ENCODE assay signal across 10 mouse cellular contexts in genomic region chr15:82259510-82259909, GRCm38 (mm10). TPM values are rescaled to one million over a fixed set of nuclear protein-coding genes. Genes with fewer than 3 reads are reported as not detected.
DNase-seq lines count a peak whose midpoint lies in the region; ATAC-seq and TF ChIP-seq lines count a peak whose summit lies in the region.
"Had no signal": no experiment of that assay in that cellular context is flagged by ENCODE, and none has a peak within 500 bp of the region (broad histone marks: within the 10 kb centered on the region; RNA-seq: fewer than 3 reads in every experiment).

No protein-coding gene starts in this region.

- H3K4me2 ChIP-seq in heart, postnatal 0 days (ENCODE audit: low read depth, low read length): no peak overlapping the region
- H3K4me2 ChIP-seq: hindbrain, embryonic 15.5 days had no signal

- no peaks in the 10 kb centered on the region for H3K36me3 ChIP-seq in heart, postnatal 0 days (replicated peaks; ENCODE audit: control insufficient read depth, insufficient read depth, low read length)
- H3K36me3 ChIP-seq in liver, adult 2 months (ENCODE audit: control insufficient read depth, insufficient read depth, low read length): no peaks in the 10 kb centered on the region
- H3K36me3 ChIP-seq: hindbrain, embryonic 15.5 days had no signal

- H3K27me3 ChIP-seq in Patski: peaks cover 19% of the 10 kb centered on the region
- H3K27me3 ChIP-seq in cerebellum, adult 2 months (ENCODE audit: control insufficient read depth, insufficient read depth, low read length): no peaks in the 10 kb centered on the region
- no peaks in the 10 kb centered on the region for H3K27me3 ChIP-seq in heart, postnatal 0 days (ENCODE audit: control insufficient read depth, insufficient read depth, low read length)
- H3K27me3 ChIP-seq in liver, adult 2 months (ENCODE audit: control insufficient read depth, insufficient read depth, low read length): no peaks in the 10 kb centered on the region
- H3K27me3 ChIP-seq: hindbrain, embryonic 15.5 days had no signal

- TF ChIP-seq EP300 in heart, postnatal 0 days (IDR thresholded peaks at IDR 0.05; ENCODE audit: low read depth): no peak

- H3K9me3 ChIP-seq in heart, postnatal 0 days (replicated peaks; ENCODE audit: control insufficient read depth, low read length): no peaks in the 10 kb centered on the region
- H3K9me3 ChIP-seq: hindbrain, embryonic 15.5 days had no signal

- H3K79me2 ChIP-seq in liver, adult 2 months (ENCODE audit: control insufficient read depth, insufficient read depth, low read length): no peaks in the 10 kb centered on the region

- CTCF ChIA-PET in Patski (lab: Charles Lee): interaction anchor here (1.0 to 1.6 kb wide), 2 partner anchors 12 to 85 kb away, joined by 3 to 4 read pairs; no protein-coding TSS in a partner anchor

- no peak overlapping the region for H3K27ac ChIP-seq in cerebellum, adult 2 months (ENCODE audit: insufficient read depth, low read length)
- H3K27ac ChIP-seq in heart, postnatal 0 days (ENCODE audit: low read depth): no peak overlapping the region
- H3K27ac ChIP-seq in liver, adult 2 months (replicated peaks; ENCODE audit: insufficient read depth, low read depth, low read length): no peak overlapping the region
- H3K27ac ChIP-seq: hindbrain, embryonic 15.5 days had no signal

- POLR2A ChIA-PET in Patski (lab: Charles Lee): no interaction called here

- H3K4me1 ChIP-seq in cerebellum, adult 2 months (ENCODE audit: control insufficient read depth, insufficient read depth, low read length): 0 out of 2 replicates have a peak, but pooled peaks cover 11% of the 10 kb centered on the region
- no peaks in the 10 kb centered on the region for H3K4me1 ChIP-seq in heart, postnatal 0 days (ENCODE audit: control insufficient read depth, insufficient read depth)
- no peaks in the 10 kb centered on the region for H3K4me1 ChIP-seq in liver, adult 2 months (ENCODE audit: control insufficient read depth, insufficient read depth, low read length)

- ATAC-seq in Patski: no peak
- ATAC-seq in heart, postnatal 0 days (ENCODE audit: insufficient read depth, low read depth): peak; percentile 24; the same call in 1 of the 2 replicates

- WGBS in cerebellum, adult 2 months: 16% methylated on average over 16 of the region's 16 CpGs
- WGBS in heart, postnatal 0 days: 17% methylated on average over 16 of the region's 16 CpGs
- WGBS in liver, adult 2 months: 13% methylated on average over 16 of the region's 16 CpGs

- no peak for TF ChIP-seq POLR2A in cerebellum, adult 2 months (IDR thresholded peaks at IDR 0.05; ENCODE audit: borderline replicate concordance, insufficient read depth, low read length)
- no peak for TF ChIP-seq POLR2A in liver, adult 2 months (IDR thresholded peaks at IDR 0.05; ENCODE audit: extremely low read depth, insufficient read depth, low read length)

- H3K4me3 ChIP-seq in cerebellum, adult 2 months (replicated peaks; ENCODE audit: insufficient read depth, low read depth, low read length): no peak overlapping the region
- no peak overlapping the region for H3K4me3 ChIP-seq in heart, postnatal 0 days (ENCODE audit: low read depth, low read length)
- H3K4me3 ChIP-seq in liver, adult 2 months (ENCODE audit: insufficient read depth, low read depth, low read length): no peak overlapping the region
- H3K4me3 ChIP-seq: hindbrain, embryonic 15.5 days had no signal

- peak; percentile 72 to 81 for DNase-seq in left cerebral cortex, adult 18-20 months (ENCODE audit: low spot score in 2 of 2)
- no peak for DNase-seq in left cerebral cortex, adult 11 months (ENCODE audit: low spot score)
- DNase-seq in Patski (ENCODE audit: low read depth, low spot score): no peak
- DNase-seq in cerebellum, adult 2 months: peak; percentile 58 to 73
- no peak for DNase-seq in heart, postnatal 0 days (ENCODE audit: low spot score)
- DNase-seq in liver, adult 2 months (ENCODE audit: extremely low read depth, low read depth, low spot score): peak; percentile 31
- DNase-seq in right cerebral cortex, adult 18-20 months: peak; percentile 65
- DNase-seq in yolk sac, embryonic 10.5 days (ENCODE audit: low spot score): peak; percentile 29

- in situ Hi-C loops in Patski (cut with MboI; ENCODE audit: low pct_unique_long_range_greater_than_20kb): no loop called here

- TF ChIP-seq CTCF in Patski (IDR thresholded peaks at IDR 0.05): peak; percentile 98
- TF ChIP-seq CTCF in cerebellum, adult 2 months (IDR thresholded peaks at IDR 0.05; ENCODE audit: borderline replicate concordance, insufficient read depth, low read depth, low read length): peak; percentile 96
- peak; percentile 96 for TF ChIP-seq CTCF in heart, postnatal 0 days (IDR thresholded peaks at IDR 0.05; ENCODE audit: low read depth)
- peak; percentile 96 for TF ChIP-seq CTCF in liver, adult 2 months (IDR thresholded peaks at IDR 0.05; ENCODE audit: low read depth, low read length)

- H3K9ac ChIP-seq in heart, postnatal 0 days (replicated peaks; ENCODE audit: low read depth, low read length): no peak overlapping the region
- no peak overlapping the region for H3K9ac ChIP-seq in liver, adult 2 months (ENCODE audit: low read depth, low read length)
- H3K9ac ChIP-seq: hindbrain, embryonic 15.5 days had no signal

RNA-seq across cellular contexts. Expression of gene 1500009C09Rik, which starts 7.3 kb away (rescaled TPM):
- total RNA-seq in left cerebral cortex, adult 18-20 months (2021): 100 to 1,000 TPM in 1 of 2 experiments, 10 to 100 TPM in 1; 93.7 to 101 TPM
- polyA plus RNA-seq in Patski (2021): not detected
- 195 and 218 TPM in 2 replicates for polyA plus RNA-seq in cerebellum, adult 2 months (2012; rRNA removed)
- total RNA-seq in heart, postnatal 0 days (2014; rRNA removed; ENCODE audit: low replicate concordance): not detected in 2 replicates
- not detected in 2 replicates for polyA plus RNA-seq in heart, postnatal 0 days (2015; fragmentation: Nextera tagmentation; extraction: Ambion mirVana)
- total RNA-seq in liver, adult 2 months (2014; rRNA removed): 0.18 TPM in 1 of 2 replicates, not detected in the other
- not detected in 2 replicates for polyA plus RNA-seq in liver, adult 2 months (2012; rRNA removed)
- polyA plus RNA-seq: stomach, embryonic 16.5 days had no signal

RNA-seq across cellular contexts. Expression of gene Cenpm, which starts 15.0 kb away (rescaled TPM):
- total RNA-seq in left cerebral cortex, adult 18-20 months (2021): 1 to 10 TPM; 4.0 to 4.4 TPM
- polyA plus RNA-seq in Patski (2021): 17.7 TPM
- polyA plus RNA-seq in cerebellum, adult 2 months (2012; rRNA removed): 3.2 and 3.6 TPM in 2 replicates
- total RNA-seq in heart, postnatal 0 days (2014; rRNA removed; ENCODE audit: low replicate concordance): 16.7 and 25.7 TPM in 2 replicates
- 22.5 and 25.6 TPM in 2 replicates for polyA plus RNA-seq in heart, postnatal 0 days (2015; fragmentation: Nextera tagmentation; extraction: Ambion mirVana)
- 3.0 and 3.7 TPM in 2 replicates for total RNA-seq in liver, adult 2 months (2014; rRNA removed)
- polyA plus RNA-seq in liver, adult 2 months (2012; rRNA removed): 11.5 and 17.4 TPM in 2 replicates

RNA-seq across cellular contexts. Expression of gene Sept3, which starts 15.2 kb away (rescaled TPM):
- 100 to 1,000 TPM; 494 to 520 TPM for total RNA-seq in left cerebral cortex, adult 18-20 months (2021)
- polyA plus RNA-seq in Patski (2021): 2.0 TPM
- 306 and 367 TPM in 2 replicates for polyA plus RNA-seq in cerebellum, adult 2 months (2012; rRNA removed)
- total RNA-seq in heart, postnatal 0 days (2014; rRNA removed; ENCODE audit: low replicate concordance): 1.4 and 4.4 TPM in 2 replicates
- polyA plus RNA-seq in heart, postnatal 0 days (2015; fragmentation: Nextera tagmentation; extraction: Ambion mirVana): 1.4 and 1.5 TPM in 2 replicates
- 0.09 and 0.13 TPM in 2 replicates for total RNA-seq in liver, adult 2 months (2014; rRNA removed)
- 0.04 and 0.16 TPM in 2 replicates for polyA plus RNA-seq in liver, adult 2 months (2012; rRNA removed)

RNA-seq across cellular contexts. Expression of gene Tnfrsf13c, which starts 35.3 kb away (rescaled TPM):
- under 1 TPM; 0.26 to 0.49 TPM for total RNA-seq in left cerebral cortex, adult 18-20 months (2021)
- polyA plus RNA-seq in Patski (2021): 0.03 TPM
- polyA plus RNA-seq in cerebellum, adult 2 months (2012; rRNA removed): 0.89 and 0.93 TPM in 2 replicates
- 1.5 TPM in 1 of 2 replicates, not detected in the other for total RNA-seq in heart, postnatal 0 days (2014; rRNA removed; ENCODE audit: low replicate concordance)
- not detected in 2 replicates for polyA plus RNA-seq in heart, postnatal 0 days (2015; fragmentation: Nextera tagmentation; extraction: Ambion mirVana)
- total RNA-seq in liver, adult 2 months (2014; rRNA removed): 0.28 and 0.54 TPM in 2 replicates
- polyA plus RNA-seq in liver, adult 2 months (2012; rRNA removed): 0.17 and 0.34 TPM in 2 replicates

RNA-seq across cellular contexts. Expression of gene Wbp2nl, which starts 39.2 kb away (rescaled TPM):
- total RNA-seq in left cerebral cortex, adult 18-20 months (2021): not detected
- not detected for polyA plus RNA-seq in Patski (2021)
- polyA plus RNA-seq in cerebellum, adult 2 months (2012; rRNA removed): not detected in 2 replicates
- not detected in 2 replicates for total RNA-seq in heart, postnatal 0 days (2014; rRNA removed; ENCODE audit: low replicate concordance)
- polyA plus RNA-seq in heart, postnatal 0 days (2015; fragmentation: Nextera tagmentation; extraction: Ambion mirVana): not detected in 2 replicates
- not detected in 2 replicates for total RNA-seq in liver, adult 2 months (2014; rRNA removed)
- not detected in 2 replicates for polyA plus RNA-seq in liver, adult 2 months (2012; rRNA removed)

Comparison
In these comparisons a context has a peak if more than half of its experiments do, and no peak if none do; other contexts are left out.
1. DNase-seq: peak in left cerebral cortex, adult 18-20 months (2 of 2), cerebellum, adult 2 months (2 of 2), liver, adult 2 months (single experiment), right cerebral cortex, adult 18-20 months (single experiment) and yolk sac, embryonic 10.5 days (single experiment); none in left cerebral cortex, adult 11 months (single experiment), Patski (single experiment) and heart, postnatal 0 days (single experiment).
2. RNA of gene 1500009C09Rik, which starts 7.3 kb away (polyA plus RNA-seq): 195 to 218 TPM in cerebellum, adult 2 months; not detected in Patski (single experiment), not detected in heart, postnatal 0 days and not detected in liver, adult 2 months; every median in the first group is over 100 times any median in the second.
3. RNA of gene Sept3, which starts 15.2 kb away (polyA plus RNA-seq): 306 to 367 TPM in cerebellum, adult 2 months; 2.0 TPM in Patski (single experiment), 1.4 to 1.5 TPM in heart, postnatal 0 days and 0.04 to 0.16 TPM in liver, adult 2 months; every median in the first group is over 100 times any median in the second.
4. Peak in every context shown above with its lines, with median percentiles within 50 percentile points of each other: CTCF ChIP-seq.